Mouse (Mus musculus) ES-E14 (cell line): ENCODE measurements around the gene Sox5. TPM values are rescaled to one million over a fixed set of nuclear protein-coding genes. Genes with fewer than 3 reads are reported as not detected.

Source experiments
- DNase-seq: peaks from one replicate; pipeline ENCODE4 v3.0.0-alpha.2; 2013; ENCODE audit warnings: low read depth, low spot score
- H3K27ac ChIP-seq: 2 replicates; pipeline ENCODE4 v1.5.1; 2012; ENCODE audit warnings: low read depth, mild to moderate bottlenecking, low read length, moderate library complexity, mixed read lengths; ENCODE audit not compliant: poor library complexity, insufficient read depth, severe bottlenecking
- H3K36me3 ChIP-seq: 2 replicates; pipeline ENCODE4 v1.6.1; 2012; ENCODE audit warnings: mild to moderate bottlenecking, low read length, moderate library complexity, mixed read lengths; ENCODE audit not compliant: control insufficient read depth, poor library complexity, insufficient read depth, severe bottlenecking
- H3K4me1 ChIP-seq, 2 experiments: fragments of 150-350 bp in 1 of 2; sonication (generic) in 1 of 2; 2 replicates each; pipeline ENCODE4 v1.6.1; 2012; ENCODE audit warnings: low read length in 2 of 2, mild to moderate bottlenecking in 1 of 2, mixed read lengths in 1 of 2; ENCODE audit not compliant: control insufficient read depth in 2 of 2, insufficient read depth in 2 of 2, poor library complexity in 1 of 2
- H3K4me3 ChIP-seq, 2 experiments: fragments of 150-350 bp in 1 of 2; sonication (generic) in 1 of 2; 2 replicates each; pipeline ENCODE4 v1.5.1; 2012; ENCODE audit warnings: low read length in 2 of 2, low read depth in 1 of 2, mild to moderate bottlenecking in 1 of 2, mixed read lengths in 1 of 2; ENCODE audit not compliant: insufficient read depth in 1 of 2, poor library complexity in 1 of 2, severe bottlenecking in 1 of 2
- H3K9ac ChIP-seq: 2 replicates; pipeline ENCODE4 v1.6.1; 2012; ENCODE audit warnings: low read depth, mild to moderate bottlenecking, low read length, mixed read lengths; ENCODE audit not compliant: poor library complexity, insufficient read depth, severe bottlenecking
- H3K9me3 ChIP-seq: fragments of 150-350 bp; sonication (generic); 2 replicates; pipeline ENCODE4 v1.6.1; 2012; ENCODE audit warnings: low read depth, mild to moderate bottlenecking, low read length; ENCODE audit not compliant: control insufficient read depth, insufficient read depth
- CHD2 ChIP-seq: IDR thresholded peaks from 2 replicates; pipeline ENCODE4 v1.6.1; 2014; ENCODE audit warnings: mild to moderate bottlenecking, low read depth, low read length, inconsistent platforms
- HCFC1 ChIP-seq: IDR thresholded peaks from 2 replicates; pipeline ENCODE4 v1.6.1; 2012; ENCODE audit warnings: low read length, inconsistent platforms, borderline replicate concordance; ENCODE audit not compliant: insufficient read depth
- MAFK ChIP-seq: IDR thresholded peaks from 2 replicates; pipeline ENCODE4 v1.6.1; 2014; ENCODE audit warnings: mild to moderate bottlenecking, low read depth, low read length, inconsistent platforms; ENCODE audit not compliant: insufficient read depth
- ZC3H11A ChIP-seq: IDR thresholded peaks from 2 replicates; pipeline ENCODE4 v1.6.1; 2012; ENCODE audit warnings: low read depth, mild to moderate bottlenecking, inconsistent platforms, low read length, borderline replicate concordance
- ZNF384 ChIP-seq: IDR thresholded peaks from 2 replicates; pipeline ENCODE4 v1.6.1; 2012; ENCODE audit warnings: low read depth, low read length, inconsistent platforms
- in situ Hi-C, 2 experiments: fragments of 600-800 bp; cut with MboI; formaldehyde crosslinking; loops; one replicate each; pipeline ENCODE4 v1.15.1; 2025; ENCODE audit warnings: low sequenced_read_pairs in 2 of 2, inconsistent platforms in 1 of 2; ENCODE audit not compliant: unreplicated experiment in 2 of 2
- total RNA-seq: library from RNA; depleted of rRNA; stranded (reverse); fragments of 300-350 nt; gene quantifications from 2 replicates; pipeline ENCODE4 v1.2.3, GENCODE M21; 2012

Sox5 gene
- total RNA-seq, 1 experiment = 0.36 TPM

DNA sequence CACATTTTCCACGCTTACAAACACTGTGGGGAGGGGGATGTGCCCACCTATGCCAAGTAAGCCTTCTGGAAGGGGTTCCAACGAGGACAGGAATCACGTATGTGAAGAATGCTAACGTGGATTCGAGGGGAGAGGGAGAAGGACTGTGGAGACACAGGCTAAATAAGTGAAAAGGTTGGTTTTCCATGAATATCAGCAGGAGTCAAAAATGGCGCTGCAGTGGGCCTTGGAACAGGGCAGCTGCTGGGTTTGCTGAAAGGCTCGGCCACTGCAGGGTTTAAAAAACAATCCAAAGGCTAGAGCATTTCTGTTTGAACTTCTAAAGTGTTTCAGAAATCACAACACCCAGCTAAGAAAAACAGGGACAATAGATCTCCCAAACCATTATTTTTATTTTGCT, 308.3 kb downstream of the Sox5 start:
- H3K27ac ChIP-seq = no peak overlapping the region
- DNase-seq = no peak
- no peak overlapping the region for H3K4me3 ChIP-seq
- peaks cover 0 to 1% of the 10 kb centered on the region in 2 experiments; a peak in 1 of 4 replicates for H3K4me1 ChIP-seq
- in situ Hi-C loops = no loop called here
- no peaks in the 10 kb centered on the region for H3K9me3 ChIP-seq
- no peaks in the 10 kb centered on the region for H3K36me3 ChIP-seq
- no peak overlapping the region for H3K9ac ChIP-seq
- TF ChIP-seq ZC3H11A (no peak), HCFC1 (no peak), MAFK (no peak), CHD2 (no peak), ZNF384 (no peak)

- Histone ChIP-seq H3K36me3 (no peaks in the 10 kb centered on the region), H3K9me3 (no peaks in the 10 kb centered on the region), H3K9ac (no peak overlapping the region), H3K4me3 (no peak overlapping the region), H3K4me1 (peaks cover 0 to 1% of the 10 kb centered on the region in 2 experiments; a peak in 1 of 4 replicates), H3K27ac (no peak overlapping the region)
- no peak for TF ChIP-seq ZNF384
- TF ChIP-seq MAFK = no peak
- in situ Hi-C loops = no loop called here
- DNase-seq = no peak
These were observed 309.5 kb downstream of the Sox5 start for GRCm38 (mm10) chr6:144472089-144472900.

GRCm38 (mm10) chr6:144466711-144467110, 315.1 kb downstream of the Sox5 start:
- in situ Hi-C loops = no loop called here
- H3K9me3 ChIP-seq = no peaks in the 10 kb centered on the region
- no peaks in the 10 kb centered on the region for H3K36me3 ChIP-seq
- TF ChIP-seq MAFK (no peak), CHD2 (no peak), ZC3H11A (no peak), HCFC1 (no peak), ZNF384 (no peak)
- H3K27ac ChIP-seq = no peak overlapping the region
- DNase-seq = no peak
- no peak overlapping the region for H3K4me3 ChIP-seq
- no peak overlapping the region for H3K9ac ChIP-seq
- no peaks in the 10 kb centered on the region for H3K4me1 ChIP-seq

GRCm38 (mm10) chr6:144463691-144464090, 318.1 kb downstream of the Sox5 start:
- Histone ChIP-seq H3K36me3 (no peaks in the 10 kb centered on the region), H3K27ac (no peak overlapping the region), H3K4me3 (no peak overlapping the region), H3K4me1 (no peaks in the 10 kb centered on the region), H3K9me3 (no peaks in the 10 kb centered on the region), H3K9ac (no peak overlapping the region)
- no peak for DNase-seq
- in situ Hi-C loops = no loop called here
- TF ChIP-seq MAFK = no peak
- TF ChIP-seq CHD2 = no peak
- TF ChIP-seq HCFC1 = no peak
- TF ChIP-seq ZC3H11A = no peak
- no peak for TF ChIP-seq ZNF384
